Mouse (Mus musculus): ENCODE measurements at regions not wholly inside any gene's neighbourhood (a gene's known extent, or its start where the extent isn't known, plus 50 kb on each side); places are given as distances from the start of the nearest gene placed in this dataset.

DNA sequence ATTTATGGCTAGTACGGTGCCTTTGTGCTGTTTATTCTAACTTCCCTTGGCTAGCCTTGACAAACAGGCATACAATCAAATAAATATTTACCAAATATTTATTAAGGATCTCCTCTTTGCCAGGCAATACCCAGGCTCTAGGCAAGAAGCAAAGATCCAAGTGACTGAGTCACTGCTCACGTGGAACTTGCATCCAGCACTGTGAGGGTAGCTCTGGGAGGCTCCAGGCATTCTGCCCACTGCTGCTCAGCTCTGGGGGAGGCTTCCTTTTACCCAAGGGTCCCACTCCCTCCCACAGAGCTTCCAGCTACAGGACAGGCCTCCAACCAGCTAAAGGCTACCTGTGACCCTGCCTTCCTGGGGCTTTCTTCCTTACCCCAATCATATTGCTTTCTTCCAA lies 130.1 kb downstream of the Nectin1 start:
- Histone ChIP-seq H3K27ac (ENCODE audit: insufficient read depth, low read length) (no peak overlapping the region), H3K27me3 (ENCODE audit: control insufficient read depth, insufficient read depth, low read length) (peaks cover 2% of the 10 kb centered on the region; the same call in 1 of the 2 replicates), H3K36me3 (ENCODE audit: control insufficient read depth, insufficient read depth, low read length) (no peaks in the 10 kb centered on the region), H3K4me3 (ENCODE audit: extremely low read depth, insufficient read depth, insufficient read length) (no peak overlapping the region), H3K4me1 (ENCODE audit: control insufficient read depth, insufficient read depth, insufficient read length) (no peaks in the 10 kb centered on the region)
- no peak for DNase-seq (ENCODE audit: low read depth in 1 of 2, low spot score in 2 of 2)
- 77% methylated on average over 2 of the region's 2 CpGs for WGBS
- TF ChIP-seq POLR2A (IDR thresholded peaks at IDR 0.05; ENCODE audit: low read depth, low read length) = no peak
- TF ChIP-seq CTCF (IDR thresholded peaks at IDR 0.05; ENCODE audit: extremely low read depth, insufficient read depth, insufficient read length, insufficient replicate concordance) = no peak

DNA sequence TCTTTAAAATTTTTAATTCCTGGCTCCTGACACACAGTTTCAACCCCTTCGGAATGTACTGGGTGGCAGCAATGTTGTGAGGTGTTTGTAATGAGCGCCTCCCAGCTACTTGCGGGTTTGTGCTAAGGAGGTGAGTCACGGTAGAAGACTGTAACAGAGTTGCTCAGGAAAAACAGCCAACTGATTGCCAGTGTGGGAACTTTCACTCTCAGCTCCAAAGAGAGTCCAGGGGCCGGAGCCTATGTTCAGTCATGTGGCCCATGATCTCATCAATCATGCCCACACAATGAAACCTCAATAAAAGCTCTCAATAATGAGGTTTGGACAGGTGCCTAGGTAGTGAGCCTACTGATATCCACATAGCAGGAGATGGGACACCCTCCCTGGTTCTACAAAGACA lies 130.5 kb downstream of the Nectin1 start:
- DNase-seq (ENCODE audit: low read depth in 1 of 2, low spot score in 2 of 2) = no peak
- H3K4me1 ChIP-seq (ENCODE audit: control insufficient read depth, insufficient read depth, insufficient read length) = no peaks in the 10 kb centered on the region
- 80% methylated on average over 5 of the region's 5 CpGs for WGBS
- no peak overlapping the region for H3K4me3 ChIP-seq (ENCODE audit: extremely low read depth, insufficient read depth, insufficient read length)
- no peaks in the 10 kb centered on the region for H3K36me3 ChIP-seq (ENCODE audit: control insufficient read depth, insufficient read depth, low read length)
- TF ChIP-seq CTCF (IDR thresholded peaks at IDR 0.05; ENCODE audit: extremely low read depth, insufficient read depth, insufficient read length, insufficient replicate concordance) = no peak
- TF ChIP-seq POLR2A (IDR thresholded peaks at IDR 0.05; ENCODE audit: low read depth, low read length) = no peak
- H3K27ac ChIP-seq (ENCODE audit: insufficient read depth, low read length) = no peak overlapping the region
- peaks cover 3% of the 10 kb centered on the region; the same call in 1 of the 2 replicates for H3K27me3 ChIP-seq (ENCODE audit: control insufficient read depth, insufficient read depth, low read length)

DNA sequence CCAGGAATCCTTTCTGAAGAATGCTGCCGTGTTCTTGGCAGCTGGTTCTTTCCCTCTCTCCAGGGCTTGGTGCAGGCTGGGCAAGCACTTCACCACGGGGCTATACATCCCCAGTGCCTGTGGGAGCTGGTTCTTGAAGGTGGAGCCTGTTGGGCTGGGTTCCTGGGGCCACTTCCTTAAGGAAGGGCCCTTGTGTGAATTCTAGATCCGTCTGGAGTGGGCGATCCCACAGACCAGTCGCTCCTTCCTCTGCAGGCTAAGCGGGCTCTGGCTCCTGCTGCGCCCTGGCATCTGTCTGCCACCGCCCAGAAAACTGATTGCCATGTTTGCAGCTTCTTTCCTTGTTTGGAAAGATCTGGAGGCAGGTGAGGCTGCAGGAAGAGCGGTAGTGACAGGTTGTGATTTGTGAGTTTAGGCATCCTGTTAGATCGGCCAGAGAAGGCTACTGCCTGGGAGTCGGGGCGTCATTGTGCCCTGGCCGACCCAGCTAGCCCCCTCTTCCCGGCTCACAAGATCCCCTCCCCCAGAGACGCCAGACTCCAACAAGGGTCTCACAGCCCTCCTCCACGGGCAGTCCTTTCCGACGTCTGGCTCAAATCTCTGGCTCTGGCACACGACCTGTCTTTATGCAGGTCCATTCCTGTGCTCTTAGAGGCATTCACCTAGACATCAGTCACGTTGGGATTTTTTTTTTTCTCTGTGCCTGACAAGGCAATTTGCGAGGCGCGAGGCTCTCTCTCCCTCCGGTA lies 135.6 kb downstream of the Nectin1 start:
- no peak for DNase-seq (ENCODE audit: low read depth in 1 of 2, low spot score in 2 of 2)
- Histone ChIP-seq H3K4me3 (ENCODE audit: extremely low read depth, insufficient read depth, insufficient read length) (no peak overlapping the region), H3K4me1 (ENCODE audit: control insufficient read depth, insufficient read depth, insufficient read length) (no peaks in the 10 kb centered on the region), H3K27me3 (ENCODE audit: control insufficient read depth, insufficient read depth, low read length) (peaks cover 6% of the 10 kb centered on the region; the same call in 1 of the 2 replicates), H3K36me3 (ENCODE audit: control insufficient read depth, insufficient read depth, low read length) (no peaks in the 10 kb centered on the region), H3K27ac (ENCODE audit: insufficient read depth, low read length) (no peak overlapping the region)
- WGBS = 11% methylated on average over 24 of the region's 24 CpGs
- TF ChIP-seq POLR2A (IDR thresholded peaks at IDR 0.05; ENCODE audit: low read depth, low read length) (no peak), CTCF (IDR thresholded peaks at IDR 0.05; ENCODE audit: extremely low read depth, insufficient read depth, insufficient read length, insufficient replicate concordance) (no peak)

DNA sequence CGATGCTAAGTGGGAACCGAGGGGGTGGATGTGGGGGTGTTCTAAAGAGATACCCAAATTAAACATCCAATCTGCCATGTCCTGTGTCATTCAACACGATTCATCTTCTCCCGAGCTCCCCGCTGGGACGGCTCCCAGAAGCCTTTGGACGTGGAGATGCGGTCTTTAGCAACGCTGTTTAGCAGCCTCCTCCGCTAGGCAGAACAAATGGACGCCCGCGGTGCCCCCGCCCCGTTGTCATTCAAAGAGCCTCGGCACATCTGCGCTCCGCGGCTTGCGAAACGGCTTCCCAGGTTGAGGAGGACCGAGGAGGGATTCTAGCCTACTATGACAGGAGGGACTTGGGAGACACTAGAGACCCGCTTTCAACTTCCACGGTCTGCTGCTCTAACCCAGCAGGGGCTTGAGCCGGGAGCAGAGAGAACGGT lies 136.2 kb downstream of the Nectin1 start:
- H3K4me3 ChIP-seq (ENCODE audit: extremely low read depth, insufficient read depth, insufficient read length) = no peak overlapping the region
- no peaks in the 10 kb centered on the region for H3K36me3 ChIP-seq (ENCODE audit: control insufficient read depth, insufficient read depth, low read length)
- no peak overlapping the region for H3K27ac ChIP-seq (ENCODE audit: insufficient read depth, low read length)
- no peak for DNase-seq (ENCODE audit: low read depth in 1 of 2, low spot score in 2 of 2)
- TF ChIP-seq CTCF (IDR thresholded peaks at IDR 0.05; ENCODE audit: extremely low read depth, insufficient read depth, insufficient read length, insufficient replicate concordance) (no peak), POLR2A (IDR thresholded peaks at IDR 0.05; ENCODE audit: low read depth, low read length) (no peak)
- no peaks in the 10 kb centered on the region for H3K4me1 ChIP-seq (ENCODE audit: control insufficient read depth, insufficient read depth, insufficient read length)
- 4% methylated on average over 26 of the region's 26 CpGs for WGBS
- peaks cover 6% of the 10 kb centered on the region; the same call in 1 of the 2 replicates for H3K27me3 ChIP-seq (ENCODE audit: control insufficient read depth, insufficient read depth, low read length)

- WGBS = 68% methylated on average over 6 of the region's 6 CpGs
- H3K4me3 ChIP-seq (ENCODE audit: extremely low read depth, insufficient read depth, insufficient read length) = no peak overlapping the region
- H3K27me3 ChIP-seq (ENCODE audit: control insufficient read depth, insufficient read depth, low read length) = no peaks in the 10 kb centered on the region
- no peak for TF ChIP-seq CTCF (IDR thresholded peaks at IDR 0.05; ENCODE audit: extremely low read depth, insufficient read depth, insufficient read length, insufficient replicate concordance)
- no peak for TF ChIP-seq POLR2A (IDR thresholded peaks at IDR 0.05; ENCODE audit: low read depth, low read length)
- DNase-seq (ENCODE audit: low read depth in 1 of 2, low spot score in 2 of 2) = no peak
- no peaks in the 10 kb centered on the region for H3K4me1 ChIP-seq (ENCODE audit: control insufficient read depth, insufficient read depth, insufficient read length)
- no peak overlapping the region for H3K27ac ChIP-seq (ENCODE audit: insufficient read depth, low read length)
- no peaks in the 10 kb centered on the region for H3K36me3 ChIP-seq (ENCODE audit: control insufficient read depth, insufficient read depth, low read length)
Measured at GRCm38 (mm10) chr9:43893086-43893485, 149.3 kb downstream of the Nectin1 start.

DNA sequence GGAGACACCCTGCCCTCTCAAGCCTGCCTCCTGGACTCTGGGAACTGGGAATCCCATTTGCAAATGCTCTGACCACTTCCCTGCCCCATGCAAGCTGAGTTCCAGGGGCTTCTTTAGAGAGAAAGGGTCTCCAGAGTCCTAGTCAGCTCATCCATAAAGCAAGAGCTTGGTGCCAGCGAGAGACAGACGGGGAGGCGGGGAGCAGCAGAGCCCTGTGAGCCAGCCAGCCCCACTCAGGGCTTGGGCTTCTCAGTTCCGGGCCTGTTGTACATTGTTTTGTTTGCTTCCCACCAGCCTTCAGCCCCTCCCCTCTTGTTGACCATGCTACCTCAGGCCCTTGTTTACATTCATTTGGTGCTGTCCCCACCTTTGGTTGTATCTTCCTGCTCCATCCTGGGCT lies 143.9 kb upstream of the Thy1 start:
- Histone ChIP-seq H3K27me3 (ENCODE audit: control insufficient read depth, insufficient read depth, low read length) (no peaks in the 10 kb centered on the region), H3K27ac (ENCODE audit: insufficient read depth, low read length) (no peak overlapping the region), H3K4me1 (ENCODE audit: control insufficient read depth, insufficient read depth, insufficient read length) (no peaks in the 10 kb centered on the region), H3K36me3 (ENCODE audit: control insufficient read depth, insufficient read depth, low read length) (no peaks in the 10 kb centered on the region), H3K4me3 (ENCODE audit: extremely low read depth, insufficient read depth, insufficient read length) (no peak overlapping the region)
- WGBS = 65% methylated on average over 4 of the region's 4 CpGs
- DNase-seq (ENCODE audit: low read depth in 1 of 2, low spot score in 2 of 2) = no peak
- no peak for TF ChIP-seq POLR2A (IDR thresholded peaks at IDR 0.05; ENCODE audit: low read depth, low read length)
- TF ChIP-seq CTCF (IDR thresholded peaks at IDR 0.05; ENCODE audit: extremely low read depth, insufficient read depth, insufficient read length, insufficient replicate concordance) = no peak

- H3K27ac ChIP-seq (ENCODE audit: insufficient read depth, low read length) = no peak overlapping the region
- no peak overlapping the region for H3K4me3 ChIP-seq (ENCODE audit: extremely low read depth, insufficient read depth, insufficient read length)
- no peaks in the 10 kb centered on the region for H3K36me3 ChIP-seq (ENCODE audit: control insufficient read depth, insufficient read depth, low read length)
- DNase-seq (ENCODE audit: low read depth in 1 of 2, low spot score in 2 of 2) = no peak
- no peak for TF ChIP-seq CTCF (IDR thresholded peaks at IDR 0.05; ENCODE audit: extremely low read depth, insufficient read depth, insufficient read length, insufficient replicate concordance)
- no peak for TF ChIP-seq POLR2A (IDR thresholded peaks at IDR 0.05; ENCODE audit: low read depth, low read length)
- 83% methylated on average over 4 of the region's 4 CpGs for WGBS
- H3K27me3 ChIP-seq (ENCODE audit: control insufficient read depth, insufficient read depth, low read length) = no peaks in the 10 kb centered on the region
- H3K4me1 ChIP-seq (ENCODE audit: control insufficient read depth, insufficient read depth, insufficient read length) = no peaks in the 10 kb centered on the region
Measured at GRCm38 (mm10) chr9:43908325-43908724, 134.9 kb upstream of the Thy1 start.

Measured in spleen, adult 2 months (tissue).